Mouse (Mus musculus) thymus, adult 2 months (tissue): ENCODE measurements around the gene Gm45234. TPM values are rescaled to one million over a fixed set of nuclear protein-coding genes. Genes with fewer than 3 reads are reported as not detected.

Experiments used
- DNase-seq: peaks from one replicate; pipeline ENCODE4 v3.0.0; 2021
- H3K27ac ChIP-seq: fragments of 200-500 bp; 2 replicates; pipeline ENCODE4 v1.5.1; 2012; ENCODE audit warnings: low read length, control low read depth; ENCODE audit not compliant: control insufficient read depth, insufficient read depth
- H3K27me3 ChIP-seq: fragments of 200-500 bp; 2 replicates; pipeline ENCODE4 v1.6.1; 2012; ENCODE audit warnings: mild to moderate bottlenecking, low read length, moderate library complexity, mixed read lengths; ENCODE audit not compliant: control insufficient read depth, insufficient read depth
- H3K36me3 ChIP-seq: fragments of 200-500 bp; 2 replicates; pipeline ENCODE4 v1.6.1; 2012; ENCODE audit warnings: mild to moderate bottlenecking, low read length, moderate library complexity; ENCODE audit not compliant: control insufficient read depth, insufficient read depth
- H3K4me1 ChIP-seq: fragments of 200-500 bp; replicated peaks from 2 replicates; pipeline ENCODE4 v1.6.1; 2012; ENCODE audit warnings: low read length; ENCODE audit not compliant: control insufficient read depth, insufficient read depth
- H3K4me3 ChIP-seq: fragments of 200-500 bp; 2 replicates; pipeline ENCODE4 v1.5.1; 2012; ENCODE audit warnings: mild to moderate bottlenecking, low read length, control low read depth, moderate library complexity; ENCODE audit not compliant: control insufficient read depth, insufficient read depth
- CTCF ChIP-seq: fragments of 200-500 bp; IDR thresholded peaks from 2 replicates; pipeline ENCODE4 v1.5.1; 2012; ENCODE audit warnings: mild to moderate bottlenecking, control low read depth, low read length, moderate library complexity, borderline replicate concordance; ENCODE audit not compliant: control insufficient read depth, poor library complexity, insufficient read depth; ENCODE audit errors: extremely low read depth
- POLR2A ChIP-seq: fragments of 200-500 bp; IDR thresholded peaks from 2 replicates; pipeline ENCODE4 v1.6.1; 2012; ENCODE audit warnings: mild to moderate bottlenecking, low read length, control low read depth, moderate library complexity; ENCODE audit not compliant: control insufficient read depth, poor library complexity, insufficient read depth; ENCODE audit errors: extremely low read depth
- WGBS: fragments of 180-500 bp; shearing (Covaris S2); methylation state at CpG from one replicate; pipeline ENCODE4 v1.1.7; 2018; 5-methylcytosine and 5-hydroxymethylcytosine counted together
- polyA plus RNA-seq: library from polyadenylated mRNA; depleted of rRNA; stranded (reverse); fragments of >200 nt; gene quantifications from 2 replicates; pipeline ENCODE4 v1.2.3, GENCODE M21; 2012

Gm45234 gene
- polyA plus RNA-seq, 1 experiment, result not detected

GRCm38 (mm10) chr6:124712918-124713317 lies 42.9 kb downstream of the Gm45234 start:
- DNase-seq, result no peak
- Histone ChIP-seq H3K4me3 (peak overlapping the region; percentile 99), H3K27ac (no peak overlapping the region), H3K36me3 (peaks cover 21% of the 10 kb centered on the region), H3K27me3 (no peaks in the 10 kb centered on the region), H3K4me1 (peaks cover 15% of the 10 kb centered on the region)
- 16% methylated on average over 11 of the region's 11 CpGs for WGBS
- TF ChIP-seq POLR2A (no peak), CTCF (no peak)

GRCm38 (mm10) chr6:124711824-124712782 lies 43.7 kb downstream of the Gm45234 start, which contains the start of the genes Emg1 and Phb2:
Gene Emg1, minus strand, starts transcription at chr6:124712178.
Gene Phb2, plus strand, starts transcription at chr6:124712336.
- TF ChIP-seq CTCF, result peak; percentile 55; the same call in 1 of the 2 replicates
- TF ChIP-seq POLR2A, result peak; percentile 79; the same call in 1 of the 2 replicates
- Histone ChIP-seq H3K36me3 (peaks cover 21% of the 10 kb centered on the region), H3K4me3 (peak within 1 kb of the TSS; percentile 99), H3K4me1 (peaks cover 15% of the 10 kb centered on the region), H3K27me3 (no peaks in the 10 kb centered on the region), H3K27ac (peak within 1 kb of the TSS; percentile 72)
- 1% methylated on average over 76 of the region's 76 CpGs for WGBS
- peak; percentile 98 for DNase-seq

GRCm38 (mm10) chr6:124708289-124708889 lies 47.4 kb downstream of the Gm45234 start:
- TF ChIP-seq POLR2A (no peak), CTCF (no peak)
- Histone ChIP-seq H3K4me3 (no peak overlapping the region), H3K27me3 (no peaks in the 10 kb centered on the region), H3K27ac (no peak overlapping the region), H3K4me1 (peaks cover 11% of the 10 kb centered on the region), H3K36me3 (peaks cover 33% of the 10 kb centered on the region)
- DNase-seq, result no peak
- WGBS, result 98% methylated on average over 10 of the region's 10 CpGs

- no peak for DNase-seq
- H3K27me3 ChIP-seq, result no peaks in the 10 kb centered on the region
- no peak overlapping the region for H3K27ac ChIP-seq
- TF ChIP-seq CTCF (no peak), POLR2A (no peak)
- peaks cover 4% of the 10 kb centered on the region for H3K4me1 ChIP-seq
- WGBS, result 93% methylated on average over 5 of the region's 5 CpGs
- H3K4me3 ChIP-seq, result no peak overlapping the region
- H3K36me3 ChIP-seq, result peaks cover 49% of the 10 kb centered on the region
Measured at GRCm38 (mm10) chr6:124706061-124706627, 49.7 kb downstream of the Gm45234 start.

GRCm38 (mm10) chr6:124704417-124704816 lies 51.4 kb downstream of the Gm45234 start:
- 96% methylated on average over 2 of the region's 2 CpGs for WGBS
- DNase-seq, result no peak
- H3K36me3 ChIP-seq, result peaks cover 49% of the 10 kb centered on the region
- no peak overlapping the region for H3K4me3 ChIP-seq
- TF ChIP-seq CTCF, result no peak
- TF ChIP-seq POLR2A, result no peak
- no peaks in the 10 kb centered on the region; the same call in 1 of the 2 replicates for H3K4me1 ChIP-seq
- H3K27me3 ChIP-seq, result no peaks in the 10 kb centered on the region
- no peak overlapping the region for H3K27ac ChIP-seq

- Histone ChIP-seq H3K27me3 (no peaks in the 10 kb centered on the region), H3K27ac (no peak overlapping the region), H3K36me3 (peaks cover 49% of the 10 kb centered on the region), H3K4me3 (no peak overlapping the region), H3K4me1 (no peaks in the 10 kb centered on the region; the same call in 1 of the 2 replicates)
- TF ChIP-seq POLR2A, result no peak
- no peak for TF ChIP-seq CTCF
- WGBS, result 90% methylated on average over 7 of the region's 7 CpGs
- DNase-seq, result no peak
Measured at GRCm38 (mm10) chr6:124703789-124704188, 52.0 kb downstream of the Gm45234 start.
